In genomic region chr12:17506994-17507542, GRCm38 (mm10) we compare ENCODE assay signal across 8 mouse cellular contexts. TPM values are rescaled to one million over a fixed set of nuclear protein-coding genes. Genes with fewer than 3 reads are reported as not detected.
DNase-seq lines count a peak whose midpoint lies in the region; ATAC-seq and TF ChIP-seq lines count a peak whose summit lies in the region.

No protein-coding gene starts in this region.

- H3K4me3 ChIP-seq in intestine, embryonic 16.5 days (ENCODE audit: low read length), result no peak overlapping the region
- H3K4me3 ChIP-seq in lung, postnatal 0 days (ENCODE audit: low read depth, low read length), result no peak overlapping the region
- H3K4me3 ChIP-seq in limb, embryonic 10.5 days, result no peak overlapping the region

- H3K36me3 ChIP-seq in intestine, embryonic 16.5 days (ENCODE audit: control insufficient read depth, insufficient read depth, low read length), result no peaks in the 10 kb centered on the region
- H3K36me3 ChIP-seq in lung, postnatal 0 days (ENCODE audit: insufficient read depth, low read length), result no peaks in the 10 kb centered on the region
- no peaks in the 10 kb centered on the region for H3K36me3 ChIP-seq in limb, embryonic 10.5 days

- H3K9me3 ChIP-seq in intestine, embryonic 16.5 days (ENCODE audit: control insufficient read depth, low read length), result no peaks in the 10 kb centered on the region
- H3K9me3 ChIP-seq in lung, postnatal 0 days (ENCODE audit: low read length), result no peaks in the 10 kb centered on the region
- H3K9me3 ChIP-seq in limb, embryonic 10.5 days (replicated peaks), result no peaks in the 10 kb centered on the region

- H3K4me2 ChIP-seq in intestine, embryonic 16.5 days (ENCODE audit: low read depth, low read length), result no peak overlapping the region
- H3K4me2 ChIP-seq in lung, postnatal 0 days (replicated peaks; ENCODE audit: low read depth, low read length), result no peak overlapping the region

- peak; percentile 51 for ATAC-seq in intestine, embryonic 16.5 days
- ATAC-seq in lung, postnatal 0 days, result peak; percentile 82
- ATAC-seq in cerebellum, adult (ENCODE audit: insufficient number of reproducible peaks, low FRiP score, low TSS enrichment), result no peak

- DNase-seq in right cerebral cortex, postnatal 10 days (ENCODE audit: low spot score in 2 of 2), result peak; percentile 36 to 39
- no peak for DNase-seq in right cerebral cortex, adult 18-20 months
- DNase-seq in c-Kit-negative CD71-positive TER-119-positive erythroid progenitor cells, embryonic 14.5 days (ENCODE audit: low read depth, low spot score), result peak; percentile 40
- DNase-seq in lung, postnatal 0 days (ENCODE audit: low spot score), result peak; percentile 87
- DNase-seq in limb, embryonic 10.5 days (ENCODE audit: low spot score), result no peak
- DNase-seq in urinary bladder, postnatal 36 days (ENCODE audit: low spot score in 2 of 2), result no peak

- peak overlapping the region; percentile 10; the same call in 1 of the 2 replicates for H3K9ac ChIP-seq in intestine, embryonic 16.5 days (ENCODE audit: low read depth, low read length)
- no peak overlapping the region for H3K9ac ChIP-seq in lung, postnatal 0 days (replicated peaks; ENCODE audit: low read depth)

- 22% methylated on average over 13 of the region's 13 CpGs for WGBS in intestine, embryonic 16.5 days
- WGBS in lung, postnatal 0 days, result 7% methylated on average over 13 of the region's 13 CpGs
- WGBS in limb, embryonic 10.5 days, result 62% methylated on average over 13 of the region's 13 CpGs

- H3K27me3 ChIP-seq in intestine, embryonic 16.5 days (replicated peaks; ENCODE audit: control insufficient read depth, insufficient read depth, low read length), result no peaks in the 10 kb centered on the region
- no peaks in the 10 kb centered on the region for H3K27me3 ChIP-seq in lung, postnatal 0 days (replicated peaks; ENCODE audit: insufficient read depth, low read length)
- no peaks in the 10 kb centered on the region for H3K27me3 ChIP-seq in limb, embryonic 10.5 days (ENCODE audit: low read depth, poor library complexity, severe bottlenecking)

- TF ChIP-seq EP300 in lung, postnatal 0 days (IDR thresholded peaks at IDR 0.05), result peak; percentile 77

- peaks cover 23% of the 10 kb centered on the region for H3K4me1 ChIP-seq in intestine, embryonic 16.5 days (ENCODE audit: control insufficient read depth, insufficient read depth, low read length)
- no peaks in the 10 kb centered on the region; the same call in 1 of the 2 replicates for H3K4me1 ChIP-seq in lung, postnatal 0 days (ENCODE audit: insufficient read depth, low read depth, low read length)
- H3K4me1 ChIP-seq in limb, embryonic 10.5 days, result peaks cover 7% of the 10 kb centered on the region; the same call in 1 of the 2 replicates

- H3K27ac ChIP-seq in intestine, embryonic 16.5 days (ENCODE audit: low read length), result peak overlapping the region; percentile 71
- H3K27ac ChIP-seq in lung, postnatal 0 days (ENCODE audit: low read length), result no peak overlapping the region
- H3K27ac ChIP-seq in limb, embryonic 10.5 days, result no peak overlapping the region

- TF ChIP-seq CTCF in lung, postnatal 0 days (IDR thresholded peaks at IDR 0.05), result no peak

RNA-seq across cellular contexts. Expression of gene Odc1, which starts 37.5 kb away (rescaled TPM):
- 168 and 176 TPM in 2 replicates for polyA plus RNA-seq in intestine, embryonic 16.5 days (2015; fragmentation: Nextera tagmentation; extraction: Ambion mirVana)
- polyA plus RNA-seq in lung, postnatal 0 days (2015; fragmentation: Nextera tagmentation; extraction: Ambion mirVana), result 42.0 and 43.6 TPM in 2 replicates
- 289 and 351 TPM in 2 replicates for polyA plus RNA-seq in limb, embryonic 10.5 days (2016; fragmentation: Nextera tagmentation; extraction: Ambion mirVana)

Comparison
In these comparisons a context has a peak if more than half of its experiments do, and no peak if none do; other contexts are left out.
1. DNase-seq: peak in right cerebral cortex, postnatal 10 days (2 of 2), c-Kit-negative CD71-positive TER-119-positive erythroid progenitor cells, embryonic 14.5 days (single experiment) and lung, postnatal 0 days (single experiment); none in right cerebral cortex, adult 18-20 months (single experiment), limb, embryonic 10.5 days (single experiment) and urinary bladder, postnatal 36 days (0 of 2).